Mouse (Mus musculus): ENCODE measurements around the gene Nod2.

- TF ChIP-seq CTCF (IDR thresholded peaks at IDR 0.05) (peak; percentile 38), EP300 (IDR thresholded peaks at IDR 0.05; ENCODE audit: insufficient read depth, low read depth, low read length) (no peak), POLR2A (IDR thresholded peaks at IDR 0.05; ENCODE audit: insufficient read depth, low read depth, low read length) (no peak)
Measured at GRCm38 (mm10) chr8:88631081-88631480, 16.0 kb upstream of the Nod2 start.

All from heart, adult 2 months (tissue).